Mouse (Mus musculus) midbrain, embryonic 12.5 days (tissue): ENCODE results near the gene Slc16a13. TPM values are rescaled to one million over a fixed set of nuclear protein-coding genes. Genes with fewer than 3 reads are reported as not detected.

ENCODE experiments used
- microRNA counts: library from miRNA; unstranded; fragments of <30 nt; microRNA quantifications from one replicate; lab custom pipeline; 2017
- microRNA-seq: library from miRNA; unstranded; fragments of <30 nt; microRNA quantifications from one replicate; pipeline ENCODE4, GENCODE M21; 2017
- polyA plus RNA-seq: library from polyadenylated mRNA; unstranded; fragments of >200 nt; fragmentation: Nextera tagmentation; extraction: Ambion mirVana; gene quantifications from 2 replicates; pipeline ENCODE4 v1.2.1, GENCODE M21; 2016

Slc16a13 gene
- polyA plus RNA-seq, 1 experiment from 2014 or later: 19.5 TPM

MicroRNA genes within 50 kb of the gene (microRNA counts, 519-probe panel; counts per million panel counts)
- microRNA mmu-miR-195 (lab: Ali Mortazavi, UCI) (not detected), microRNA mmu-miR-497 (lab: Ali Mortazavi, UCI) (not detected)

Small RNAs within 50 kb of the gene (microRNA-seq; reads per million reads assigned to microRNA genes)
- gene Mir195a: 509 reads per million, percentile 71 among the genes with 10 or more reads in this experiment
- not detected for gene Mir497
- gene Mir497b: not detected

Other genes with a start within 250 kb of the Slc16a13 start
- gene Ctdnep1, start 239.9 kb downstream of the Slc16a13 start, polyA plus RNA-seq: 21.4 and 27.5 TPM in 2 replicates
- 127 and 131 TPM in 2 replicates for gene Elp5, start 238.5 kb downstream of the Slc16a13 start, polyA plus RNA-seq
- 552 and 567 TPM in 2 replicates for gene Gabarap, start 229.9 kb downstream of the Slc16a13 start, polyA plus RNA-seq
- 89.4 and 96.5 TPM in 2 replicates for gene Phf23, start 225.3 kb downstream of the Slc16a13 start, polyA plus RNA-seq
- 45.3 and 49.2 TPM in 2 replicates for gene Dvl2, start 220.5 kb downstream of the Slc16a13 start, polyA plus RNA-seq
- gene Acadvl, start 205.7 kb downstream of the Slc16a13 start, polyA plus RNA-seq: 50.7 and 57.9 TPM in 2 replicates
- 23.9 and 30.2 TPM in 2 replicates for gene Dlg4, start 204.1 kb downstream of the Slc16a13 start, polyA plus RNA-seq
- gene Asgr1, start 167.0 kb downstream of the Slc16a13 start, polyA plus RNA-seq: 0.33 and 0.89 TPM in 2 replicates
- gene Asgr2, start 128.4 kb downstream of the Slc16a13 start, polyA plus RNA-seq: not detected in 2 replicates
- gene Mgl2, start 90.7 kb downstream of the Slc16a13 start, polyA plus RNA-seq: 0.47 and 1.0 TPM in 2 replicates
- gene Clec10a, start 64.9 kb downstream of the Slc16a13 start, polyA plus RNA-seq: 0.58 and 1.3 TPM in 2 replicates
- gene Slc16a11, start 8.3 kb downstream of the Slc16a13 start, polyA plus RNA-seq: 1.9 and 2.8 TPM in 2 replicates
- 5.2 and 5.4 TPM in 2 replicates for gene Bcl6b, start 8.7 kb upstream of the Slc16a13 start, polyA plus RNA-seq
- 210 and 213 TPM in 2 replicates for gene 0610010K14Rik, start 16.9 kb upstream of the Slc16a13 start, polyA plus RNA-seq
- gene Gm21988, start 18.8 kb upstream of the Slc16a13 start, polyA plus RNA-seq: 10.5 and 12.4 TPM in 2 replicates
- 172 and 188 TPM in 2 replicates for gene Rnasek, start 18.8 kb upstream of the Slc16a13 start, polyA plus RNA-seq
- gene Alox12, start 34.3 kb upstream of the Slc16a13 start, polyA plus RNA-seq: 1.7 and 1.8 TPM in 2 replicates
- gene Alox12e, start 101.6 kb upstream of the Slc16a13 start, polyA plus RNA-seq: not detected in 2 replicates
- gene Alox15, start 131.0 kb upstream of the Slc16a13 start, polyA plus RNA-seq: 0.14 and 0.21 TPM in 2 replicates
- 40.0 and 40.3 TPM in 2 replicates for gene Pelp1, start 189.0 kb upstream of the Slc16a13 start, polyA plus RNA-seq
- gene Arrb2, start 211.6 kb upstream of the Slc16a13 start, polyA plus RNA-seq: 37.0 and 41.1 TPM in 2 replicates
- 37.6 and 39.2 TPM in 2 replicates for gene Med11, start 230.9 kb upstream of the Slc16a13 start, polyA plus RNA-seq
- 0.21 and 0.33 TPM in 2 replicates for gene Zmynd15, start 238.4 kb upstream of the Slc16a13 start, polyA plus RNA-seq
- gene Cxcl16, start 238.9 kb upstream of the Slc16a13 start, polyA plus RNA-seq: 1.6 and 1.7 TPM in 2 replicates